Mouse (Mus musculus): ENCODE results near the gene Gm8180.
"Not testable (repeated sequence)": the region's sequence is repeated elsewhere in the genome, so short reads cannot be mapped to it uniquely, and the experiment has no call there.

The Gm8180 gene

DNA sequence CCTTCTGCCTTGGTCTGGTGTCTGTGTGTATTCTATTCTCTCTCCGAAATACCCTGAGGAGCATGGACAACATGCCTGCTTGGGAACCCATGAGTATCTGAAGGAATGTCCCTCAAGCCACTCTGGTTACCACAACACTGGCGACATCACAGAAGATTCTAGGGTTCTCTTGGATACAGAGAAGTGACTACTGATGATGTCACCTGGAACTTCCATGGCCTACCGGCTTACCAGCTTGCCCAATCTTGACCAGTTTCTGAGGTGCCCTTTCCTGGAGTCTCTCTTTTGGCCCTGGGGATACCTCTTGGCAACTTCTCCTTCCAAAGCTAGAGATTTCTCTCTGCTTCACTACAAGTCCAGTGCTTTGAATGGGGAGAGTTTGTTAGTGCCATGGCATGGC, at the start of gene Gm8180:
Gm8180 (minus strand) TSS at position 101 of the 400 bp plus-strand sequence.
- not testable (repeated sequence) for DNase-seq (ENCODE audit: low spot score)

DNA sequence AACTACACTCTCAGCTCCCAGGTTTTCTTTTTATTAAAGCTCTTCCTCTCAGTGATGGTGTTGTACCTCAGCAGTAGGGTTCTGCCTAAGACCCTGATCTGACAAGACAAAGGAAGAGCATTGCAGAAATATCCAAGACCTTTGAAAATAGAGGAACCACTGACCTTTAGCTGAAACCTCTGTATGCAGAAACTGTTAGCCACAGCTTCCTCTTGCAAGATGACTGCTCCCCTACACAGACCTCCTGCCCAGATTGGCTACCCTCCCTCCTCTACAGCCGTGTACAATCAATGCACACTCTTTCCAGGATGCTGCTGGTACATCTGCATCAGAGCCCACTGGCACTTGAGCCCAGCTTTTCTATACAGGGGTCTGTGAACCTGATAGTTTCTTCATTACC, 45.8 kb upstream of the Gm8180 start:
- not testable (repeated sequence) for DNase-seq (ENCODE audit: low spot score)

DNA sequence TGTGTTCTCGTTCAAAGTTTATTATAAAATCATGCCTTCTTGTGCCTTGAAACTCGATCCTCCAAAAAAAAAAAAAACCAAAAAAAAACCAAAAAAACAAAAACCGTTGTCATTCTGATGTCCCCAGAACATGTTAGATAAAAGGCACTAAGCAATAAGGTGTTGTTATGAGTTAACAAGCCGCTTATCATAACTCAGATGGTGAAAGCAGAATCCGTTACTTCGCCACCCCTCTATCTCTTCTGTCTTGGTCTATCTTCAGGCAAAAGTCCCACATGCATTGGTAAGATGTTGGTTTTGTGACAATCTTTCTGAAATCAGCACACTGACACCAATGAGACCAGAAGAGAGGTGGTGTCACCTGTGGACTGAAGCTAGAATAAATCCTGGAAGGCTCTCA, 39.6 kb upstream of the Gm8180 start:
- DNase-seq (ENCODE audit: low spot score): not testable (repeated sequence)

DNA sequence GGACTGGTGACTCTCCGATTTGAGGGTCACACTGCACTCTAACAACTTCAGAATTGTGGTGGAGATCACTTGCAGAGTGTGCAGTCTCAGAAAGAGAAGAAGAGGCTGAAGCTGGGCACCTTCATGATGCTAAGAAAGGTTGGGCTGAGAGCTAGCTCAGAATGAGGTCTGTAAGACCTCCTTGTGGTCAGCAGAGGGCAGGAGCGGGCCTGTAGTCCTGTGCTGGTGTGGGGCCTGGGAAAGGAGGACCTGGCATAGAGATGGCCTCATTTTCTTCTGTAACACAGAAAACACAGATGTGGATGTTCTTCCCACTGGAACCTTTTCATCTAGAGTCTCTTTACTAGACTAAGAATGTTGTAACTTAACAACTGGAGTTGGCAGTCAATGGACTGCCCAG, 37.3 kb upstream of the Gm8180 start:
- DNase-seq (ENCODE audit: low spot score): not testable (repeated sequence)

DNA sequence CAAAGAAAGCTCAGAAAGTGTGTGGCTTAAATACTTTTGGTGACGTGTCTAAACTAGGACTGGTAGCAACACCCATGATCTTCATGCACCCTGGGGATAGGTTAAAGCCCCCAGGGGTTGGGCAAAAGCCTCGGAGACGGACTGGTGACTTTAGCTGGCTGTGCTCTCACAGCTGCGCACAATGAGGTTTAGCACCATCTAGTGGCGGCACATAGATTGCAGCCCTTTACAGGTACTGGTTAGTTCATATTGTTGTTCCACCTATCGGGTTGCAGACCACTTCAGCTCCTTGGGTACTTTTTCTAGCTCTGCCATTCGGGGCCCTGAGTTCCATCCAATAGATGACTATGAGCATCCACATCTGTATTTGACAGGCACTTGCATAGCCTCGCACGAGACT, 27.9 kb upstream of the Gm8180 start:
- DNase-seq (ENCODE audit: low spot score): peak; percentile 37

DNA sequence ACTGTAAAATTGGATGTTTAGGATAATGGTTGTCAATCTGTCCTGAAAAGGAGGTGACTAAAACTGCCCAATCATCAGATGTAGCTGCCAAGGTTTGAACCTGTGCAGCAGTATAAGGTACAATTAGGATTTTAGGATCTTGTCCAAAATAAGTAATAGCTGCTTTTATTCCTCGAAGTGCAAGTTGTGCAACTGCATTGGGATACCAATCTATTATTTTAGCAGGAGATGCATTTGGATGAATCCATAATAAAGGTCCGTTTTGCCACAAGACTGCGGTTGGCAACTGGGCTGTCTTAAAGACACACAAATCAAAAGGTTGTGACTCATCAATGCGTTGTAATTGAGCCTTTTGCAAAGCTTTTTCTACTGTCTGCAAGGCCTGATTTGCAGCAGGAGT, 23.6 kb upstream of the Gm8180 start:
- not testable (repeated sequence) for DNase-seq (ENCODE audit: low spot score)

DNA sequence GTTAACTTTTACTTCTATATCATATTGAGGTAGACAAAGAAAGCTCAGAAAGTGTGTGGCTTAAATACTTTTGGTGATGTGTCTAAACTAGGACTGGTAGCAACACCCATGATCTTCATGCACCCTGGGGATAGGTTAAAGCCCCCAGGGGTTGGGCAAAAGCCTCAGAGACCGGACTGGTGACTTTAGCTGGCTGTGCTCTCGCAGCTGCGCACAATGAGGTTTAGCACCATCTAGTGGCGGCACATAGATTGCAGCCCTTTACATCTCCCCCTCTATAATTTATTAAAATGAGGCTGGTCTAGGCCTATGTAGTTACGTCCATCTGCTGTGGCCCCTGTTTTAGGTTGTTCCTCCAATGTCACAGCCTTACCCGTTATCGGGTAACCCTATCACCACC, 19.9 kb upstream of the Gm8180 start:
- not testable (repeated sequence) for DNase-seq (ENCODE audit: low spot score)

DNA sequence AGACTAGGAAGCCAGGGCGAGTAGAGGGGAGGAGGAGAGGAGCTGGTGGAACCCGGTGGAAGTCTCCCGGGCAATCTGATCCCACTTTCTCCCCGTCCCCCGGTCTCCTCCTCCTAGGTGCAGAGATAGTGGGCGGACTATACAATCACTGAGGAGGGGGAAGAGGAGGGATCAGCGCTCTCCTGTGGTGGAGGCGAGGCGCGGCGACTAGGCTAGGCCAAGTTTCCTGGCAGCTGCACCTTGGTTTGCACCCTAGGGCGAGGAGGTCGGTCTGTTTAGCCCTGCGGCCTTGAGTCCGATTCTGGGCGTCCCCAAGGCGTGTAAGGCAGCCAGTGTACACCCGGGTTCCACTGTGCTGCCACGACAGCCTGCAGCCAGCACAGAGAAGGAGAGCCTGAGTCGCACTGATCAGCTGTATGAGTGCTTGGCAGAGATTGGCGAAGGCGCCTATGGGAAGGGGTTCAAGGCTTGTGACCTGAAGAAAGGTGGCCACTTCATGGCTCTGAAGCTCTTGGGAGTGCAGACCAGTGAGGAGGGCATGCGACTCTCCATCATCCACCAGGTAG, 12.4 kb upstream of the Gm8180 start:
- DNase-seq (ENCODE audit: low spot score): peak; percentile 32

DNA sequence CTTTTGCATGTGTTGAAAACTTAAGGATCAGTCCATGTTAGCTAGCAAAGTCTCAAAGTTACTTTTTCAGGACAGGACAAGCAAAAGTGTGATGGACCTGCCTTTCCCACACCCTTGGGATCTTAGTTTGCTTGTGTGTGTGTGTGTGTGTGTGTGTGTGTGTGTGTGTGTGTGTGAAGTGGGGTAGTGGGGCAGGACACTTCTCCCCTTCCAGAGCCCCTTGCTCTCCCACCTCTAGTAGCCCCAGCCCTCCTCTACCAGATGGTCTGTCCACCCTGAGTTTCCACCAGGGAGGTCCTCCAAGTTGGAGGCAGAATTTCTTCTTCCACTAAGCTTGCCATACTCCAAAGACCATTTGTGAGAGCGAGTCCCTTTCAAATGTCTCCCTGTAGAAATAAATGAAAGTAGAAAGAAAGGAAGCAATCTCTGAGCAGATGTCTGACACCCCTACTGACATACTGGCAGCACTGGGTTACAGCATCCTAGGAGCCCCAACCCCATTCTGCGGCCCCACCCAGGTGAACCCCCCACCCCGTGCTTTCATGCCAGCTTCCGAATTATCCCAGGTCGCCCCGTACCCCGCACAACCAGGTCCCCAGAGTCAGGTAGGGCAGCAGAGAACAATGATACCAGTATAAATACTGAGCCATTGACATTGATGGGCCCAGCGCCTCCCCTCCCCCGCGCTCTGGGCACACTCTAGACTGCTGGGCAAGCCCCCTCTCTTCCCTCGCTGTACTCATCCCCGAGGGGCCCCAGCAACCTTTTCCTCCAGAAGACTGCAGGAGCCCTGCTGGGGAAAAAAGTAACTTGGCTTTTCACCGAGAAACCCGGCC, 11.7 kb upstream of the Gm8180 start:
- no peak for DNase-seq (ENCODE audit: low spot score)

DNA sequence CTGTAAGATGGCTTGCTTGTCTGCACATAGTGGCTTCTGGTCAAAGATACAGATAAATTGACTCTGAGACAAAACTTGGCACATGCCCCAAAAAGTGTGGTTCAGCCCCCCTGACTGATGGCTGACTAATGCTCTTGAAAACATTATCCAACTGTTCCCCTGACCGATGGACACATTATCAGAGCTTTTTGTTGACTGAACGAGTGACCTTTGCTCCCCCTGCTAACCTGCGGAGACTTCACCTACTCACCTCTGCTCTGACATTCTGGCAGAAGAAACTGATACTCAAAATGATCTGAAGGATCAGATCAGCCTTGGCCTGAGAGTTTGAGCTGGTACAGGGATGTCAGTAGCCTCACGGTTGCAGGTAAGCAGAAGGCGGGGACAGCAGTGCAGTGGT, 9.3 kb upstream of the Gm8180 start:
- not testable (repeated sequence) for DNase-seq (ENCODE audit: low spot score)

DNA sequence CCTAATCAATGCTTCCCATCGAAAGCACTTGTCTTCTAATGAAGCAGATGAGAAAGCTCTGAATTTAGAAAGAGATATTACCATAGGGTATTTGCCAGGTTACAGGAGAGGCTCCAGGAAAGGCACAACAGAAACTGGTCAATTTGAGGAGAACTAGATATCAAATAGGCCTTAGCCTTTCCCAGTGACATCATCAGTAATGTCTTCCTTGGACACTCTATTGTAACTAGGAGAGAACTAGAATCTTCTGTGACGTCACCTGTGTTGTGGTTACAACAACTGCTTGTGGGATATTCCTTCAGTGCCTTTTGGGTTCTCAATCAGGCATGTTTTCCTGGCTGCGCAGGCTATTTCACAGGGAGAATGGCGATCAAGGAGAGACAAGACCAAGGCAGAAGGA, 37.0 kb downstream of the Gm8180 start, which contains the start of gene Gm6526:
Gm6526 (plus strand) TSS at position 301 of the 400 bp plus-strand sequence.
- not testable (repeated sequence) for DNase-seq (ENCODE audit: low spot score)
